Comparison of ENCODE assay signal across 33 mouse cellular contexts in genomic region chr1:84777455-84777854, GRCm38 (mm10).
"Had no signal": no experiment of that assay in that cellular context is flagged by ENCODE, and none has a peak within 500 bp of the region (broad histone marks: within the 10 kb centered on the region; RNA-seq: fewer than 3 reads in every experiment).

No protein-coding gene starts in this region.

- H3K27ac ChIP-seq: heart, embryonic 13.5 days; heart, embryonic 15.5 days; hindbrain, embryonic 10.5 days; hindbrain, embryonic 12.5 days; hindbrain, embryonic 13.5 days; hindbrain, embryonic 14.5 days; hindbrain, embryonic 15.5 days; hindbrain, postnatal 0 days; intestine, embryonic 15.5 days; kidney, embryonic 15.5 days; kidney, postnatal 0 days; left cerebral cortex, adult 2 months had no signal

- ATAC-seq: hindbrain, embryonic 16.5 days; hindbrain, postnatal 0 days; inflammation-experienced regulatory T-cells, adult 6 months; intestine, embryonic 15.5 days; intestine, embryonic 16.5 days; intestine, postnatal 0 days had no signal

- H3K4me3 ChIP-seq: heart, embryonic 12.5 days; heart, embryonic 13.5 days; heart, embryonic 15.5 days; hindbrain, embryonic 10.5 days; hindbrain, embryonic 12.5 days; hindbrain, embryonic 13.5 days; hindbrain, embryonic 15.5 days; intestine, embryonic 15.5 days; kidney, embryonic 15.5 days; left cerebral cortex, adult 2 months had no signal

- DNase-seq: heart, postnatal 10 days; heart, postnatal 14 days; heart, postnatal 36 days; heart, postnatal 4 days; kidney, adult 11 months; kidney, adult 18-20 months; kidney, adult 2 months; kidney, adult 8-10 months; kidney, adult 9 months; kidney, postnatal 10 days; kidney, postnatal 14 days; kidney, postnatal 25 days; kidney, postnatal 36 days; kidney, postnatal 4 days; layer of hippocampus, adult 9-11 months; layer of hippocampus, postnatal 36 days had no signal
